Mouse (Mus musculus) embryo, embryonic 11 days (tissue): ENCODE data around the gene Gprc5d.

Experiments used
- DNase-seq: peaks from one replicate; pipeline ENCODE4 v3.0.0-alpha.2; 2015

Gprc5d gene

GRCm38 (mm10) chr6:135135735-135136134 lies 17.7 kb upstream of the Gprc5d start:
- no peak for DNase-seq

- no peak for DNase-seq
Observed at GRCm38 (mm10) chr6:135133486-135133885, 15.4 kb upstream of the Gprc5d start.

GRCm38 (mm10) chr6:135133086-135133485 lies 15.0 kb upstream of the Gprc5d start:
- DNase-seq = no peak

- DNase-seq = no peak
Observed at GRCm38 (mm10) chr6:135124755-135125380, 6.8 kb upstream of the Gprc5d start.

- DNase-seq = no peak
Observed at GRCm38 (mm10) chr6:135116479-135116878, 1.6 kb downstream of the Gprc5d start.

GRCm38 (mm10) chr6:135113114-135113436 lies 5.0 kb downstream of the Gprc5d start:
- no peak for DNase-seq

GRCm38 (mm10) chr6:135112411-135113113 lies 5.5 kb downstream of the Gprc5d start:
- DNase-seq = peak; percentile 62

- DNase-seq = no peak
Observed at GRCm38 (mm10) chr6:135107014-135107413, 11.1 kb downstream of the Gprc5d start.

GRCm38 (mm10) chr6:135102736-135103303 lies 15.3 kb downstream of the Gprc5d start:
- DNase-seq = no peak

- DNase-seq = no peak
Observed at GRCm38 (mm10) chr6:135100787-135101472, 17.2 kb downstream of the Gprc5d start.

GRCm38 (mm10) chr6:135092798-135093470 lies 25.1 kb downstream of the Gprc5d start:
- DNase-seq = no peak

- DNase-seq = no peak
Observed at GRCm38 (mm10) chr6:135090661-135091060, 27.4 kb downstream of the Gprc5d start.

GRCm38 (mm10) chr6:135089786-135090185 lies 28.3 kb downstream of the Gprc5d start:
- peak; percentile 53 for DNase-seq

GRCm38 (mm10) chr6:135087721-135088451 lies 30.2 kb downstream of the Gprc5d start:
- peak; percentile 91 for DNase-seq

- DNase-seq = no peak
Observed at GRCm38 (mm10) chr6:135085703-135086102, 32.4 kb downstream of the Gprc5d start.

- DNase-seq = no peak
Observed at GRCm38 (mm10) chr6:135083991-135084502, 34.0 kb downstream of the Gprc5d start.

GRCm38 (mm10) chr6:135078420-135078819 lies 39.7 kb downstream of the Gprc5d start:
- no peak for DNase-seq

- DNase-seq = no peak
Observed at GRCm38 (mm10) chr6:135076202-135076601, 41.9 kb downstream of the Gprc5d start.

- no peak for DNase-seq
Observed at GRCm38 (mm10) chr6:135074405-135074947, 43.6 kb downstream of the Gprc5d start.

- DNase-seq = no peak
Observed at GRCm38 (mm10) chr6:135070347-135070746, 47.7 kb downstream of the Gprc5d start.

GRCm38 (mm10) chr6:135069856-135070255 lies 48.2 kb downstream of the Gprc5d start:
- DNase-seq = no peak

- no peak for DNase-seq
Observed at GRCm38 (mm10) chr6:135068221-135068620, 49.9 kb downstream of the Gprc5d start.
